Mouse (Mus musculus) olfactory bulb, adult 2 months (tissue): ENCODE results near the gene Saa2.

Source experiments
- CTCF ChIP-seq: fragments of 200-500 bp; IDR thresholded peaks from 2 replicates; pipeline ENCODE4 v1.5.1; 2012; ENCODE audit warnings: low read depth, mild to moderate bottlenecking, low read length, moderate library complexity; ENCODE audit not compliant: insufficient read depth
- POLR2A ChIP-seq: fragments of 200-500 bp; IDR thresholded peaks from 2 replicates; pipeline ENCODE4 v1.6.1; 2012; ENCODE audit warnings: mild to moderate bottlenecking, low read depth, low read length, moderate library complexity; ENCODE audit not compliant: insufficient read depth

- no peak for TF ChIP-seq POLR2A
- peak; percentile 51 for TF ChIP-seq CTCF
These were observed 19.1 kb downstream of the Saa2 start for GRCm38 (mm10) chr7:46770706-46771105.
